ENCODE assay signal across 9 mouse cellular contexts in genomic region chr17:49043806-49044640, GRCm38 (mm10).
DNase-seq lines count a peak whose midpoint lies in the region; ATAC-seq and TF ChIP-seq lines count a peak whose summit lies in the region.
"Had no signal": no experiment of that assay in that cellular context is flagged by ENCODE, and none has a peak within 500 bp of the region (broad histone marks: within the 10 kb centered on the region; RNA-seq: fewer than 3 reads in every experiment).

No protein-coding gene starts in this region.

- DNase-seq in lung, postnatal 0 days (ENCODE audit: low spot score): no peak
- DNase-seq in lung, postnatal 25 days (ENCODE audit: low spot score): no peak
- peak; percentile 71 for DNase-seq in mesoderm, embryonic 11.5 days (ENCODE audit: low read depth, low spot score)
- no peak for DNase-seq in adrenal gland, postnatal 25 days
- DNase-seq in gastrocnemius, postnatal 10 days: no peak
- DNase-seq: right cerebral cortex, postnatal 25 days; thymus, postnatal 14 days had no signal

- no peak overlapping the region for H3K27ac ChIP-seq in lung, postnatal 0 days (ENCODE audit: low read length)
- H3K27ac ChIP-seq in forebrain, embryonic 12.5 days: peak overlapping the region; percentile 76

- no peak overlapping the region for H3K4me3 ChIP-seq in lung, postnatal 0 days (ENCODE audit: low read depth, low read length)
- H3K4me3 ChIP-seq in forebrain, embryonic 12.5 days (replicated peaks): no peak overlapping the region

- no peaks in the 10 kb centered on the region for H3K9me3 ChIP-seq in lung, postnatal 0 days (ENCODE audit: low read length)
- H3K9me3 ChIP-seq in forebrain, embryonic 12.5 days: no peaks in the 10 kb centered on the region

- no peaks in the 10 kb centered on the region for H3K4me1 ChIP-seq in lung, postnatal 0 days (ENCODE audit: insufficient read depth, low read depth, low read length)
- peaks cover 23% of the 10 kb centered on the region for H3K4me1 ChIP-seq in forebrain, embryonic 12.5 days

- H3K9ac ChIP-seq in lung, postnatal 0 days (replicated peaks; ENCODE audit: low read depth): no peak overlapping the region
- no peak overlapping the region for H3K9ac ChIP-seq in forebrain, embryonic 12.5 days

- TF ChIP-seq CTCF in lung, postnatal 0 days (IDR thresholded peaks at IDR 0.05): no peak

- 20% methylated on average over 11 of the region's 11 CpGs for WGBS in lung, postnatal 0 days
- WGBS in forebrain, embryonic 12.5 days: 5% methylated on average over 11 of the region's 11 CpGs

- peak; percentile 46; the same call in 1 of the 2 replicates for ATAC-seq in lung, postnatal 0 days
- peak; percentile 93 for ATAC-seq in forebrain, embryonic 12.5 days (ENCODE audit: low FRiP score)
- no peak for ATAC-seq in granulocyte monocyte progenitor cell, adult 5-6 weeks (replicated peaks; ENCODE audit: poor library complexity, severe bottlenecking)

- TF ChIP-seq EP300 in lung, postnatal 0 days (IDR thresholded peaks at IDR 0.05): no peak

- H3K36me3 ChIP-seq in lung, postnatal 0 days (ENCODE audit: insufficient read depth, low read length): no peaks in the 10 kb centered on the region
- no peaks in the 10 kb centered on the region for H3K36me3 ChIP-seq in forebrain, embryonic 12.5 days (replicated peaks)

- H3K4me2 ChIP-seq in lung, postnatal 0 days (replicated peaks; ENCODE audit: low read depth, low read length): no peak overlapping the region
- H3K4me2 ChIP-seq in forebrain, embryonic 12.5 days: peak overlapping the region; percentile 4; the same call in 1 of the 2 replicates

- no peaks in the 10 kb centered on the region for H3K27me3 ChIP-seq in lung, postnatal 0 days (replicated peaks; ENCODE audit: insufficient read depth, low read length)
- H3K27me3 ChIP-seq in forebrain, embryonic 12.5 days: no peaks in the 10 kb centered on the region; the same call in 1 of the 2 replicates
